Mouse (Mus musculus) heart, postnatal 0 days (tissue): ENCODE measurements around the gene Otop3. TPM values are rescaled to one million over a fixed set of nuclear protein-coding genes. Genes with fewer than 3 reads are reported as not detected.

Source experiments
- ATAC-seq: fragments of 200-750 bp; cut with Nextera tagmentation; 2 replicates; pipeline ENCODE4 v1.8.0; 2017; ENCODE audit warnings: low read depth, moderate number of reproducible peaks, moderate library complexity; ENCODE audit not compliant: insufficient read depth
- DNase-seq: peaks from one replicate; pipeline ENCODE4 v3.0.0-alpha.2; 2016; ENCODE audit warnings: low spot score
- H3K27ac ChIP-seq: fragments of 300-500 bp; sonication (generic); 2 replicates; pipeline ENCODE4 v1.5.1; 2014; ENCODE audit warnings: low read depth, mild to moderate bottlenecking
- H3K27me3 ChIP-seq: fragments of 300-500 bp; sonication (generic); 2 replicates; pipeline ENCODE4 v1.6.1; 2014; ENCODE audit warnings: low read length, mixed read lengths; ENCODE audit not compliant: control insufficient read depth, insufficient read depth
- H3K36me3 ChIP-seq: fragments of 300-500 bp; sonication (generic); replicated peaks from 2 replicates; pipeline ENCODE4 v1.6.1; 2014; ENCODE audit warnings: low read length, mixed read lengths; ENCODE audit not compliant: control insufficient read depth, insufficient read depth
- H3K4me1 ChIP-seq: fragments of 300-500 bp; sonication (generic); 2 replicates; pipeline ENCODE4 v1.6.1; 2014; ENCODE audit warnings: antibody characterized with exemption; ENCODE audit not compliant: control insufficient read depth, insufficient read depth
- H3K4me2 ChIP-seq: fragments of 300-500 bp; sonication (generic); 2 replicates; pipeline ENCODE4 v1.6.1; 2014; ENCODE audit warnings: low read depth, mild to moderate bottlenecking, low read length, moderate library complexity
- H3K4me3 ChIP-seq: fragments of 300-500 bp; sonication (generic); 2 replicates; pipeline ENCODE4 v1.5.1; 2014; ENCODE audit warnings: low read depth, low read length
- H3K9ac ChIP-seq: fragments of 300-500 bp; sonication (generic); replicated peaks from 2 replicates; pipeline ENCODE4 v1.6.1; 2014; ENCODE audit warnings: low read depth, low read length, mixed read lengths
- H3K9me3 ChIP-seq: fragments of 300-500 bp; sonication (generic); replicated peaks from 2 replicates; pipeline ENCODE4 v1.6.1; 2016; ENCODE audit warnings: low read length; ENCODE audit not compliant: control insufficient read depth
- CTCF ChIP-seq: IDR thresholded peaks from 2 replicates; pipeline ENCODE4 v1.5.1; 2016; ENCODE audit warnings: antibody characterized with exemption, control low read depth, low read depth
- EP300 ChIP-seq: IDR thresholded peaks from 2 replicates; pipeline ENCODE4 v1.6.1; 2016; ENCODE audit warnings: antibody characterized with exemption, low read depth
- WGBS: fragments of 180-500 bp; shearing (Covaris S2); extraction: QIAGEN DNeasy Blood & Tissue Kit; methylation state at CpG from one replicate; pipeline ENCODE4 v1.1.7; 2014; 5-methylcytosine and 5-hydroxymethylcytosine counted together
- polyA plus RNA-seq: library from polyadenylated mRNA; unstranded; fragments of >200 nt; fragmentation: Nextera tagmentation; extraction: Ambion mirVana; gene quantifications from 2 replicates; pipeline ENCODE4 v1.2.1, GENCODE M21; 2015
- total RNA-seq: library from RNA; depleted of rRNA; stranded (reverse); fragments of >200 nt; gene quantifications from 2 replicates; pipeline ENCODE4 v1.2.3, GENCODE M21; 2014; ENCODE audit warnings: low replicate concordance

The Otop3 gene
- total and polyA plus RNA-seq, 2 experiments from 2014 or later: not detected

DNA sequence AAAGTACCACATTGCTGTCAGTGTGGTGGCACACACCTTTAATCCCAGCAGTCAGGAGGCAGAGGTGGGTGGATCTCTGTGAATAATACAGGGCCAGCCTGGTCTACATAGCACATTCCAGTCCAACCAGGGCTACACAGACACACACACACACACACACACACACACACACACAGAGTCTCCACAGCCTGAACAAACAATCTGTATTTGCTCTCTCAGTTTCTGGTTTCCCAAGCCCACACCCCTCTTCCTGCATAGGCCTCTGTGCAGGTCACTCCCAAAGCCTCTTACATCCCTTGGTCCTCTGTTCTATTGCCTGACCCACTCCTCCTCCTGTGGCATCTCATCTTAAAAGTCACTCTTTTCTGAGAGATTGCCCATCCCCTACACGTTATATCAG lies 37.5 kb downstream of the Otop3 start:
- peaks cover 19% of the 10 kb centered on the region for H3K4me1 ChIP-seq
- no peak overlapping the region for H3K9ac ChIP-seq
- WGBS: 79% methylated on average over 1 of the region's 1 CpGs
- no peaks in the 10 kb centered on the region for H3K9me3 ChIP-seq
- H3K36me3 ChIP-seq: no peaks in the 10 kb centered on the region
- no peak for TF ChIP-seq CTCF
- no peak for TF ChIP-seq EP300
- DNase-seq (no peak), ATAC-seq (no peak)
- no peak overlapping the region for H3K27ac ChIP-seq
- peaks cover 12% of the 10 kb centered on the region; the same call in 1 of the 2 replicates for H3K27me3 ChIP-seq
- no peak overlapping the region for H3K4me2 ChIP-seq
- H3K4me3 ChIP-seq: no peak overlapping the region

DNA sequence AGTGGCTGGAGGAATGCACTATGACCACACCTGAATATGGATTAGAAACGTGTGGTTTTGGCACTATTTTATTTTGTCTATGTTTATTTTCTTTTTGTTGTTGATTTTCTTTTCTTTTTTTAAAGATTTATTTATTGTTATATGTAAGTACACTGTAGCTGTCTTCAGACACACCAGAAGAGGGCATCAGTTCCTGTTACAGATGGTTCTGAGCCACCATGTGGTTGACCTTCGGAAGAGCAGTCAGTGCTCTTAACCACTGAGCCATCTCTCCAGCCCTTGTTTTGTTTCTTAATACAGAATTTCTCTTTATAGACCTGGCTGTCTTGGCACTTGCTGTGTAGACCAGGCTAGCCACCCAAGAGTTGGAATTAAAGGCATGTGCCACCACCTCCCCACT lies 38.2 kb downstream of the Otop3 start:
- Histone ChIP-seq H3K4me2 (no peak overlapping the region), H3K36me3 (no peaks in the 10 kb centered on the region), H3K9me3 (no peaks in the 10 kb centered on the region), H3K9ac (no peak overlapping the region), H3K27ac (no peak overlapping the region), H3K4me1 (peaks cover 12% of the 10 kb centered on the region; the same call in 1 of the 2 replicates), H3K27me3 (0 out of 2 replicates have a peak, but pooled peaks cover 6% of the 10 kb centered on the region), H3K4me3 (no peak overlapping the region)
- TF ChIP-seq CTCF: no peak
- no peak for TF ChIP-seq EP300
- DNase-seq (no peak), ATAC-seq (no peak)
- WGBS: 40% methylated on average over 2 of the region's 2 CpGs

DNA sequence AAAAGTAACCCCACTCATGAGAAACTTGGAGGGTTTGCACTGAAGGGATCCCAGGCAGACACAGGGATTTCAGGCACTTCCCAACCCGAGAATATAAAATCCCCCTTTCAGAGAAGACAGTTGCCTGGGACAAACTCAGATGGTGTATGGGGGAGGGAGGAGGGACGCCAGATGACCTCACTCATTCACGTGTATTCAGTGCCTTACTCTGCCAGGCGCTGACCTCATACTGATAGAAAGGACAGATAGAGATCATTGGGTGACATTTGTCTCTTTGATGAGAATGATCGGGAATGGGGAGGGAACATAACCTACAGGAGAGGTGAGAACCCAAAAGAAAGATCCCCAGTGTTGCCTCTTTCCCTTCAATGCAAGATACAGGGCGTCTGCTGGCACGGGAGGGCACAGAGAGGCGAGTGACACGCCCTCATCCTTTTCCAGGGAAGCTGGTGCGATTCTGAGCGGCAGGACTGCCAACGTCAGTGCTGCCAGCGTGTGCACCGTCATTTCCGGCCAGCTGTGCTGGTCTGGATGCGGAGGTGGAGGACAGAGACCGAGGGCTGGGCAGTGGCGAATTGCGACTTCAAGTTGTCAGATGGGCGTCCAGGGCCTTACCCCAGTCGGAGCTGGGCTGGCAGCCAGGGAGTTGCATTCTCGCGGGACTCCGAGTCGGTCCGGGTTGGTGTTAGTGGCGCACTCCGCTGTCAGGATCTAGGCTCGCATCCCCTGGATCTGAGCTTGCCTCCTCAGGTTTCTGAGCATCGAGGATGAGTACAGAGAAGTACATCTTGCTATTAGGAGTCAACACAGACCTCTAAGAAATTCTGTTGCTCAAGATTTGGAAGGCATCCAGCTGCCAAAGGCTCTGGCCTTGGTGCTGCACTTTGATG lies 39.5 kb downstream of the Otop3 start:
- TF ChIP-seq CTCF: no peak
- no peak for TF ChIP-seq EP300
- H3K9me3 ChIP-seq: no peaks in the 10 kb centered on the region; the same call in 1 of the 2 replicates
- no peaks in the 10 kb centered on the region for H3K36me3 ChIP-seq
- H3K27me3 ChIP-seq: 0 out of 2 replicates have a peak, but pooled peaks cover 6% of the 10 kb centered on the region
- H3K27ac ChIP-seq: peak overlapping the region; percentile 3; the same call in 1 of the 2 replicates
- peak; percentile 56 for DNase-seq
- peaks cover 12% of the 10 kb centered on the region; the same call in 1 of the 2 replicates for H3K4me1 ChIP-seq
- ATAC-seq: peak; percentile 80
- peak overlapping the region; percentile 61 for H3K4me2 ChIP-seq
- H3K4me3 ChIP-seq: peak overlapping the region; percentile 28
- WGBS: 2% methylated on average over 30 of the region's 30 CpGs
- H3K9ac ChIP-seq: no peak overlapping the region

DNA sequence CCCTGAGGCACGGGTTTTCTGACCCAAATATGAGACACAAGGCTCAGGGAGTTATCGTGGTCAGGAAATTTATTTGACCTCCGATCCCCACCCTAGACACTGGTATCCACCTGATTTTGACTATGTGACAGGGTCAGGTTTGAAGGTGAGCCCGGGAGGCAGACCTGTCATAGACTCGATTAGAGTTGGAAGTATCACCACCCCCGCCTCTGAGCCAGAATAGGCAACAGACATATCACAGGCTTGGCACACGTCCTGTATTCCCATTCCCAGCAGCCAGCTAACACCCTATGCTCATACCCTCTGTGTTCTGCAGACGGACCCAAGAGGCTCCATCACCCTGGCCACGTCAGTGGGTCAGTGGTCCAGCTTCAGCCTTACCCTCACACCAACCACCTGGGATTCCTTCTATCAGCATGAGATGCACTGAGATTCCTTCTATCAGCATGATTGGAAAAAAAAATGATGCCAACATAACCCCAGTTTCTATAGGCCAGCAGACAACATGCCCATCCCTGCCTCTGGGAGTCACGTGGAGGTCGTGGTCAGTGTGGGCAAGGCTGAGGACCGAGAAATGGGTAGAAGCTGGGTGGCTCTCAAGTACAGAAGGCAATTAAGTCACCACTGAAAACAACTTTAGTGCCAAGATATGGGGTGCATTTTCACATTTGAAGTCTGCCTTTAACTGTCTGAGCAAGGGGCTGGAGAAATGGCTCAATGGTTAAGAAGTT lies 40.3 kb downstream of the Otop3 start:
- H3K27ac ChIP-seq: no peak overlapping the region
- no peak for TF ChIP-seq EP300
- no peak for TF ChIP-seq CTCF
- peak overlapping the region; percentile 28; the same call in 1 of the 2 replicates for H3K4me3 ChIP-seq
- DNase-seq: no peak
- peak overlapping the region; percentile 61 for H3K4me2 ChIP-seq
- peak; percentile 28; the same call in 1 of the 2 replicates for ATAC-seq
- H3K27me3 ChIP-seq: 0 out of 2 replicates have a peak, but pooled peaks cover under 1% of the 10 kb centered on the region
- H3K4me1 ChIP-seq: peaks cover 12% of the 10 kb centered on the region; the same call in 1 of the 2 replicates
- no peaks in the 10 kb centered on the region for H3K36me3 ChIP-seq
- no peak overlapping the region for H3K9ac ChIP-seq
- 40% methylated on average over 12 of the region's 12 CpGs for WGBS
- H3K9me3 ChIP-seq: no peaks in the 10 kb centered on the region; the same call in 1 of the 2 replicates

DNA sequence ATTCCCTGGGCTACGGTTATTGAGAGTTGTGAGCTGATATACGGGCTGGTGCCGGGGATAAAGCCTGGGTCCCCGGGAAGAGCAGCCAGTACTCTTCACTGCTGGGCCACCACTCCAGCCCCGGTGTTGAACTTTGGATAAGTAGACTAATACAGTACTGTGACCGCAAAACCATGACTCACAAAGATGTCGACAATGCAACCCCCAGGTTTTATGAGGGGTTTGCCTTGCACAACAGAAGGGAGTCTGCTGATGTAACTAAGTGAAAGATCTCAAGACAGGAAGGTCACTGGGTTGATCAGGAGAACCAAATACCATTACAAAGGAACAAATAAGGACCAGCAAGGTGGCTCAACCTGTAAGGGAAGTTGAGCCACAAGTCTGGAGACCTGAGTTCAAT lies 42.2 kb downstream of the Otop3 start:
- Histone ChIP-seq H3K4me3 (no peak overlapping the region), H3K4me1 (peaks cover 12% of the 10 kb centered on the region; the same call in 1 of the 2 replicates), H3K9ac (no peak overlapping the region), H3K4me2 (no peak overlapping the region), H3K36me3 (no peaks in the 10 kb centered on the region), H3K27me3 (no peaks in the 10 kb centered on the region), H3K9me3 (no peaks in the 10 kb centered on the region; the same call in 1 of the 2 replicates), H3K27ac (no peak overlapping the region)
- DNase-seq (no peak), ATAC-seq (no peak)
- 65% methylated on average over 7 of the region's 7 CpGs for WGBS
- TF ChIP-seq EP300: no peak
- no peak for TF ChIP-seq CTCF
